Mouse (Mus musculus) cerebellum, adult 2 months (tissue): ENCODE measurements around the gene Egfl7.

Experiments used
- CTCF ChIP-seq: fragments of 200-500 bp; IDR thresholded peaks from 2 replicates; pipeline ENCODE4 v1.5.1; 2011; ENCODE audit warnings: low read depth, mild to moderate bottlenecking, control low read depth, low read length, moderate library complexity, borderline replicate concordance; ENCODE audit not compliant: insufficient read depth
- POLR2A ChIP-seq: fragments of 200-500 bp; IDR thresholded peaks from 2 replicates; pipeline ENCODE4 v1.6.1; 2011; ENCODE audit warnings: low read length, control low read depth, borderline replicate concordance; ENCODE audit not compliant: insufficient read depth

DNA sequence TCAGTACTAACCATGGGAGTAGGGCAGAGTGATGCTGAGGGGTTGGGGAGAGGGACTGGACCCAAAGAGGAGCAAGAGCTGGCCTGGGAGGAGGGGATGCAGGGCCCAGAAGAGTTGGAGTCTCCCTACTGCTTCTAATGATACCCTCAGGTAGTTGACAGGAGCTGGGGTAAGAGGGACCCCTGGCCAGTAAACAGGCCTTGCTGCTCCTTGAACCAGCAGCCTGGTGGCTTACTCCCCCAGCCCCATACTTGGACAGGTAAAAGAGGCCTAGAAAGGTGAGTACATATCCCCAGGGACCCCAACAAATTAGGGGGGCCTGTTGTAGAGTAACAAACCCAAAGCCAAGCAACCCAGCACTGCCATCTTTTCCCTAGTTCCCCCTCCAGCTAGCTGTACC, 29.0 kb downstream of the Egfl7 start:
- no peak for TF ChIP-seq CTCF
- no peak for TF ChIP-seq POLR2A
